In the genomic region with DNA sequence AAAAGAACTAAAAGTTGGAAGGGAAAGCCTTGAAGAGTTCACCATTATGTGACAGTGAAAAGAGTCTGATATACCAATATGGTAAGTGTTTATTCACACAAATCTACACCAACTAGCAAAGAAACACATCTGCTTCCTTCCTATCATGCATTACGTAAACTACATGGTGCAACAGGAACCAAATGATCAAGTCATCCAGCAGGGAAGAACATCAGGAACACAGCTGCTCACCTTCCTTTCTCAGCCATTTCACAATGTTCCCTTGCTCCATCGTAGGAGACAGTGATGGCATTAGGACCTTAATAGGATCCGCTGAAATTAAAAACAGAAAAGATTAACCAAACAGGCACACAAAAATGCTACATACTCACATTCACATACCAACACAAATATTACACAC, we compare ENCODE assay signal across 8 mouse cellular contexts.
"Had no signal": no experiment of that assay in that cellular context is flagged by ENCODE, and none has a peak within 500 bp of the region (broad histone marks: within the 10 kb centered on the region; RNA-seq: fewer than 3 reads in every experiment).

No protein-coding gene starts in this region.

- DNase-seq: kidney, adult 2 months; kidney, postnatal 25 days; layer of hippocampus, postnatal 36 days; liver, embryonic 13.5 days; thymus, adult 18-20 months; thymus, postnatal 36 days had no signal

- ATAC-seq: intestine, postnatal 0 days; midbrain, embryonic 13.5 days had no signal
